In the genomic region with DNA sequence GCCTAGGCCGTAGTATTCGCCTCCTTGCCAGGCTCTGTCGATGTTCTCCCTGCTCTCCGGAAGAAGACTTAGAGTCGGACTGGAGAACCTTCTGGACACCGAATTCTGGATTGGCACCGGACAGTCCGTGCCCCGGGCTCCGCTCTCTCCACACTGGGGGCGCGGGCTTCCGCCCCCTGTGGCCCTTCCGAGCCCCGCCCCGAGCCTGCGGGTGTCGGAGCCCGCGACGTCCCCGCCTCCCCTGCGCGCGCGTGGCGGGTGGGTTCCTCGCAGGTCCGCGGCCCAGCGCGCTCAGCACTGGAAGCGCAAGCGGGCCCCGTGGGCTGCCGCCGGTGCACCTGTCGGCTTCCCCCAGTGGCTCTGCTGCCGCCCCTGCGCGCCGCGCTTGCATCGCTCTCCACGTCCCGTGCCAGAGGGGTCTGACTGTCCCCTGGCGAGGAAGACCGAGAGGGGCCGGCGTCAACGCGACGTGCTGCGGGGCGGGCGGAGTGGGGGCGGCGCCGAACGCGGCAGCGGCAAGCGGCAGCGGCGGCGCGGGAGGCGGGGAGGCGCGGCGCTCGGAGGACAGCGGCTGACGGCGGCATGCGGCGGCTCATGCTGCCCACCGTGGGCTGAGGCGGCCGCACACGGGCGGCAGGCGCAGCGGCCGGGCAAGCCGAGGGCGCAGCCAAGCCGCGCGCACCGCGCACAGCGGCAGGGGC, we compare ENCODE assay signal across 7 mouse cellular contexts. TPM values are rescaled to one million over a fixed set of nuclear protein-coding genes. Genes with fewer than 3 reads are reported as not detected.
DNase-seq lines count a peak whose midpoint lies in the region; ATAC-seq lines count a peak whose summit lies in the region.

No protein-coding gene starts in this region.

- intact Hi-C loops in heart, postnatal 14 days (cut with DNase I): no loop called here

- peak overlapping the region; percentile 65 for H3K9ac ChIP-seq in embryonic facial prominence, embryonic 13.5 days

- 1% methylated on average over 86 of the region's 93 CpGs for WGBS in embryonic facial prominence, embryonic 13.5 days
- WGBS in midbrain, embryonic 10.5 days: 1% methylated on average over 92 of the region's 93 CpGs

- peak overlapping the region; percentile 60 for H3K4me3 ChIP-seq in embryonic facial prominence, embryonic 13.5 days
- H3K4me3 ChIP-seq in midbrain, embryonic 10.5 days: peak overlapping the region; percentile 81

- H3K4me2 ChIP-seq in embryonic facial prominence, embryonic 13.5 days: peak overlapping the region; percentile 96

- H3K9me3 ChIP-seq in embryonic facial prominence, embryonic 13.5 days: no peaks in the 10 kb centered on the region
- H3K9me3 ChIP-seq in midbrain, embryonic 10.5 days (replicated peaks): no peaks in the 10 kb centered on the region

- H3K36me3 ChIP-seq in embryonic facial prominence, embryonic 13.5 days: peaks cover 16% of the 10 kb centered on the region
- H3K36me3 ChIP-seq in midbrain, embryonic 10.5 days: peaks cover 34% of the 10 kb centered on the region

- H3K27ac ChIP-seq in embryonic facial prominence, embryonic 13.5 days: no peak overlapping the region
- H3K27ac ChIP-seq in midbrain, embryonic 10.5 days (replicated peaks): peak overlapping the region; percentile 89

- no peak for ATAC-seq in embryonic facial prominence, embryonic 13.5 days (ENCODE audit: insufficient number of reproducible peaks, insufficient read depth, low FRiP score, low TSS enrichment, low read depth)

- H3K4me1 ChIP-seq in embryonic facial prominence, embryonic 13.5 days: peaks cover 26% of the 10 kb centered on the region
- peaks cover 48% of the 10 kb centered on the region for H3K4me1 ChIP-seq in midbrain, embryonic 10.5 days

- peak; percentile 70 for DNase-seq in Muller cell, postnatal 12 days (ENCODE audit: inconsistent ontology term)
- peak; percentile 73 for DNase-seq in adrenal gland, postnatal 10 days
- DNase-seq in heart, postnatal 14 days: peak; percentile 42 to 48
- DNase-seq in layer of hippocampus, postnatal 25 days (ENCODE audit: extremely low spot score in 1 of 2, low spot score in 1 of 2): peak; percentile 62 to 78
- peak; percentile 60 for DNase-seq in midbrain, embryonic 10.5 days (ENCODE audit: low spot score)
- peak; percentile 80 for DNase-seq in right cerebral cortex, postnatal 4 days

- H3K27me3 ChIP-seq in embryonic facial prominence, embryonic 13.5 days: peaks cover 49% of the 10 kb centered on the region
- H3K27me3 ChIP-seq in midbrain, embryonic 10.5 days (ENCODE audit: low read depth, poor library complexity, severe bottlenecking): peaks cover 51% of the 10 kb centered on the region

RNA-seq across cellular contexts. Expression of a gene that starts 1.5 kb away (rescaled TPM):
- total RNA-seq in adrenal gland, postnatal 10 days (2021): 10 to 100 TPM; 13.6 to 18.6 TPM
- polyA plus RNA-seq in embryonic facial prominence, embryonic 13.5 days (2015; fragmentation: Nextera tagmentation; extraction: Ambion mirVana): 7.7 and 8.0 TPM in 2 replicates
- under 1 TPM; 0.32 to 0.41 TPM for total RNA-seq in heart, postnatal 14 days (2021)
- total RNA-seq in layer of hippocampus, postnatal 25 days (2021): 100 to 1,000 TPM; 307 to 311 TPM
- polyA plus RNA-seq in midbrain, embryonic 10.5 days (2016; fragmentation: Nextera tagmentation; extraction: Ambion mirVana): 8.4 and 13.5 TPM in 2 replicates

RNA-seq across cellular contexts. Expression of a gene that starts 59.9 kb away (rescaled TPM):
- total RNA-seq in adrenal gland, postnatal 10 days (2021): 1 to 10 TPM; 6.2 to 9.2 TPM
- 29.0 and 33.3 TPM in 2 replicates for polyA plus RNA-seq in embryonic facial prominence, embryonic 13.5 days (2015; fragmentation: Nextera tagmentation; extraction: Ambion mirVana)
- 1 to 10 TPM; 2.4 to 3.8 TPM for total RNA-seq in heart, postnatal 14 days (2021)
- total RNA-seq in layer of hippocampus, postnatal 25 days (2021): 10 to 100 TPM; 11.3 to 14.1 TPM
- 45.1 and 45.6 TPM in 2 replicates for polyA plus RNA-seq in midbrain, embryonic 10.5 days (2016; fragmentation: Nextera tagmentation; extraction: Ambion mirVana)

Comparison
In these comparisons a context has a peak if more than half of its experiments do, and no peak if none do; other contexts are left out.
1. RNA of a gene that starts 1.5 kb away (total RNA-seq): 307 to 311 TPM in layer of hippocampus, postnatal 25 days; 13.6 to 18.6 TPM in adrenal gland, postnatal 10 days and 0.32 to 0.41 TPM in heart, postnatal 14 days; every median in the first group is over 10 times any median in the second.
2. Peak in every context shown above with its lines, with median percentiles within 50 percentile points of each other: DNase-seq.